Mouse (Mus musculus): ENCODE measurements around the gene Ppil2.

- TF ChIP-seq POLR2A (IDR thresholded peaks at IDR 0.05; ENCODE audit: low read depth, low read length) (no peak), CTCF (IDR thresholded peaks at IDR 0.05; ENCODE audit: extremely low read depth, insufficient read depth, insufficient read length, insufficient replicate concordance) (peak; percentile 75; the same call in 1 of the 2 replicates)
These were observed 16.2 kb upstream of the Ppil2 start for GRCm38 (mm10) chr16:17127292-17127691.

Data from spleen, adult 2 months (tissue).